Mouse (Mus musculus): ENCODE results near the gene Rsl24d1.

GRCm38 (mm10) chr9:73103880-73104198 lies 9.4 kb upstream of the Rsl24d1 start:
- TF ChIP-seq CTCF (conservative IDR thresholded peaks at IDR 0.05; ENCODE audit: low read length) (no peak), NANOG (IDR thresholded peaks at IDR 0.05; ENCODE audit: borderline replicate concordance, low read length) (no peak), POU5F1 (IDR thresholded peaks at IDR 0.05; ENCODE audit: borderline replicate concordance, low read length) (no peak)
